Mouse (Mus musculus): Measurements from ENCODE around the gene Ldlrad3.

Ldlrad3 gene

GRCm38 (mm10) chr2:102002974-102003775 is 183.0 kb downstream of the Ldlrad3 start:
- DNase-seq (ENCODE audit: low spot score in 2 of 2): no peak

GRCm38 (mm10) chr2:102002408-102002973 is 183.7 kb downstream of the Ldlrad3 start:
- no peak for DNase-seq (ENCODE audit: low spot score in 2 of 2)

- DNase-seq (ENCODE audit: low spot score in 2 of 2): no peak
Observed at GRCm38 (mm10) chr2:102001661-102002060, 184.5 kb downstream of the Ldlrad3 start.

DNA sequence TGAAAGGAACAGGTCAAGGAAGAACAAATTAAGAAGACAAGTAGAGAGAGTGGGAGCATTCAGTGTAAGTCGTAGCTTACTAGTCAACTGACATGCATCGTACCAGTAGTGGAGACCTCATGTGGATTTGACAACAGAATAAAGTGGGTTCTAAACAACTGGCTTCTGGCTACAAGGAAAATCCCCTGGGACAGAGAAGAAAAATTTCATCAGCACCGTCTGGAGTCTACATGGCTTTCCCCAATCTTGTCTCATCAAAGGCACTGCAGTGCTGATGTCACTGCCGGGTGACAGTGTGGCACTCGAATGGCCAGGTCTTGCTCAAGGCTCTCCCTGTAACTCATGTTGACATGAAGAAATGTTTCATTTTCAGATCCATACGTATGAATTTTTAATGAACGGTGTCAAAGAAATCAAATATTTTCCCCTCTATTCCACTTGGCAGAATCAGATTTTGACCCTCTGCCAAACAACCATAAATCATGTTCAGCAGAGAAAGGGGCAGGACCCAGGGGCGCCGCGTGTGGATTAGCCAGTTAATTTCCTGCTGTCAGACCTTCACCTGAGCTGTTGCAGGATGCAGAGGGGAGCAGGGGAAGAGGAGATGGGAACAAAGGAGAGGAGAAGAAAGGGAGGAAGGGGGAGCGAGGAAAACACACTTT is 187.1 kb downstream of the Ldlrad3 start:
- DNase-seq (ENCODE audit: low spot score in 2 of 2): no peak

GRCm38 (mm10) chr2:101997013-101997412 is 189.2 kb downstream of the Ldlrad3 start:
- no peak for DNase-seq (ENCODE audit: low spot score in 2 of 2)

- DNase-seq (ENCODE audit: low spot score in 2 of 2): peak; percentile 46 to 58
Observed at GRCm38 (mm10) chr2:101992574-101993310, 193.4 kb downstream of the Ldlrad3 start.

DNA sequence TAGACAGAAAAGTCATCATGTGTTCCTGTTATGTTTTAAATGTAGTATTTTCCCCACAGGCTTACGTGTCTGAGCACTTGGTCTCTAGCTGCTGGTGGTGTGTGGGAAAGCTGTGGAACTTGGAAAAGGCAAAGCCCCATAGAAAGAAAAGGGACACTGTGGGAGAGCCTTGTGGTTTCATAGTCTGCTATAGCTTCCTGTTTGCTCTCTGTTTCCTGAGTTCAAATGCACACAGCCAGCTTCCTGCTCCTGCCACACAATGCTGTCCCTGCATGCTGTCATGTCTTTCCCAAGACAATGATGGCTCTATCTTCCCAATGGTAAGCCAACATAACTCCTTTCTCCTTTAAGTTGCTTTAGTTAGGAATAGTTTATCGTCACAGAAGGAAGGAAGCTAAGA is 194.5 kb downstream of the Ldlrad3 start:
- DNase-seq (ENCODE audit: low spot score in 2 of 2): peak; percentile 15 to 19

DNA sequence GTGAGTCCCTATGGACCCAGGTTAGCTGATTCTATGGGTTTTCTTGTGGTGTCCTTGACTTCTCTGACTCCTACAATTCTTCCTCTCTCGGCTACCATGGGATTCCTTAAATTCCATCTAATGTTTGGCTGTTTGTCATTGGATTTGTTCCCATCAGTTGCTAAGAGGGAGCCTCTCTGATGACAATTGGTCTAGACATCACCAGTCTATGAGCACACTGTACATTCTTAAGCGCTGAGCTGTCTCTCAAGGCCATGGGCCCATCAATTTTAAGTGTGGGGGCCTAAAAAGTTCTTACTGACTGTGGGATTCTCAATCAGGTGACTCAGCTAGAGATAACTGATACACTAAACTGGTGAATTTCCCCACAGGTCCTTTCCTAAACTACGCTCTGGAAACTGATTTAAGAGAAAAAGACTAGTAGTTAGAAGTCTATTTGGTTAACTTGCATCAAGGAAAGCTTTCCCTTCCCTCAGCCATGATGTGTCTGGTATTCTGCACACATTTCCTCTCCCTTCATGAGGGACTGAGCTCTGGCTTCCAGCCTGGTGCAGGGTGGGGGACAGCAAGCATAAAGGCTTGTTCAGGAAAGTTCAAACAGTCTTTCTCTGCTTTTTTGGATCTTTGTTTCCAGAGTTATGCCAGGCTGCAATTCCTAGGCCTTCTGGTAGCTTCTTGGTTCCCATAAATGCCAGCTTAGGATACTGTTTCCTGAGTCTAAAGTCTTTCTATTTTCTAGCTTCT is 199.7 kb downstream of the Ldlrad3 start:
- DNase-seq (ENCODE audit: low spot score in 2 of 2): no peak

DNA sequence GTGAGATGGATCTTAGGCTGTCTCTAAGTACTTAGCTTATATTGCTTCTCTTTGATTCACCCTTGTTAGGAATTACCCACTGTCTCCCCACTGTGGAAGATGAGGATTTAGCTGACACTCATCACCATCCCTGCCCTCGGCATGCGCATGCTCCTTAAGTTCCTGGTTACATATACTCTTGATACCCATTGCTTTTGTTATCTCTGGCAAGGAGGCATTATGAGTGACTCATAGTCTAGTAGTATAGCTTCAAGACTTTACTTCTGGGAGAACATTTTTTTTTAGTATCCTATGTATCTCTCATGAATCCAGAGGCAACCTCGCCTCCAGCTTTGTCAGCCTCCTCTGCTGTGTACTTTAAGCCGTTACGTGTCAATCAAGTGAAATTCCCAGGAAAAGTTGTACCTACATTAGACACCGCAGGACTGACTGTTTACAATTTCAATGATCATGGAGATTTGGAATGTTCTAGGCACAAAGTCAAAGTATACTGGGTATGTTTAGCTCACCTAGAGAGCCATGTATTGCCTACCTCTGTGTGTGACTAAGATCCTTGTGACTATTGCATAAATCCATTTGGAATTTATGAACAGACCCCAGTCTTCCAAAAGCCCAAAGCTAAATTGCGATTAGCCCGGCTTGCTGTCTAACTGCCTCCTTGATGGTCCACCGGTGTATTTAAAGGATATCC is 202.2 kb downstream of the Ldlrad3 start:
- DNase-seq (ENCODE audit: low spot score in 2 of 2): no peak

DNA sequence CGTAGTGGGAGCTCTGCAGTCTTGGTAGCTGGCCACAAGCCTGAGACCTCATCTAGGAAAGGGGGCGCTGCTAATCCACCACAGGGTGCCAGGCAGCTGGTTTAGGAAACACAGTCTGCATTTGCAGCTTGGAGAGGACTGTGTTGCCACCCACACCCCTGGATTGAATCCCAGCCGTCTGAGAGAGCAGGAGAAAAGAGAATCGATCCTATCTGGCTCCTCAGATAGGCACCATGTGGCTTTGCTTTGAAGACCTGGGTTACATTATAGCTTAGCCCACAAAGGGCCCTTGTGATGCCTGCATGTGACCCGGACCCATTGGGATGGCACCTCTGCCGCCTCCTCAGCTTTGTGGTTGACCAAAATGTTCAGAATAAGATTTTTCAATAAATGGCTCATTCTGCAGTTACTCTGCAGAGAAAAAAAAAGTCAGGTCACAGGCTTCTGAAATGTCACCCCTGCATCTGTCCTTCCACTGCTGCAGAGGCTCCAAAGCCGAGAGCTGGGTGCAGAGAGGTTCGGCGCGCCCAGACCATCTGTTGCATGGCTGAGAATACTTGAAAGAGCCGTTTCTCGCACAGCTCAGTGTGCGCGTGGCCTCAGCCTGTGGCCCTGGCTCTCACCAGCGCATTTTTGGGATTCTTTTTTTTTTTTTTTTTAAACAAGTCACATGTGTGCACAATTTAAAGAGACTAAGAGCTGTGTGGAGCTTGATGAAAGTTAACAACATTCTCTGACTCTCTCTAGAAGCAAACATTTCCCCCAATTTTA is 202.9 kb downstream of the Ldlrad3 start:
- DNase-seq (ENCODE audit: low spot score in 2 of 2): no peak

GRCm38 (mm10) chr2:101981964-101982498 is 204.2 kb downstream of the Ldlrad3 start:
- no peak for DNase-seq (ENCODE audit: low spot score in 2 of 2)

GRCm38 (mm10) chr2:101981211-101981610 is 205.0 kb downstream of the Ldlrad3 start:
- DNase-seq (ENCODE audit: low spot score in 2 of 2): no peak

DNA sequence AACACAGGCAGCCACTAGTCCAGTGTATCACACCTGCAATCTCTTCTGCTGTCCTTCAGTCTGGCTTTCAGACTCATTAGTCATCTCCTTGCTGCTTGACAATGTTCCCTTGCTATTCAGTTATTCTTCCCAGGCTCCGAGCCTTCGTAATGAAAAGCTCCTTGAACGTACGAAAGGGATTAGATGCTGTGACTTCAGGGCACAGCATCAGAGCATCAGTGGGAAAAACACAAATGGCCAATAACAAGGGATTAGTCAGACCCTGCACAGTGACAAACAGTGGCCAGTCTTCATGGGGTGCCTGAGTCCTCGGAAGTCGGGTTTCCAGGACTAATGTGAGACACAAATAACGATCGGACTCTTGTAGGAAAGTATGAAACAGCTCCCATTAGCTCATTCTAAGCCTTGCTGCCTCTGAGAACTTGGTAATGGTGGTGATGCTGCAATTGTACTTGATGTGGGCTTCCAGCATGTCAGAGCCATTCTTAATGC is 205.7 kb downstream of the Ldlrad3 start:
- DNase-seq (ENCODE audit: low spot score in 2 of 2): no peak

GRCm38 (mm10) chr2:101978534-101979525 is 207.4 kb downstream of the Ldlrad3 start:
- DNase-seq (ENCODE audit: low spot score in 2 of 2): no peak

GRCm38 (mm10) chr2:101976399-101977064 is 209.7 kb downstream of the Ldlrad3 start:
- DNase-seq (ENCODE audit: low spot score in 2 of 2): no peak

GRCm38 (mm10) chr2:101973810-101974209 is 212.4 kb downstream of the Ldlrad3 start:
- DNase-seq (ENCODE audit: low spot score in 2 of 2): no peak

GRCm38 (mm10) chr2:101967601-101968000 is 218.6 kb downstream of the Ldlrad3 start:
- no peak for DNase-seq (ENCODE audit: low spot score in 2 of 2)

DNA sequence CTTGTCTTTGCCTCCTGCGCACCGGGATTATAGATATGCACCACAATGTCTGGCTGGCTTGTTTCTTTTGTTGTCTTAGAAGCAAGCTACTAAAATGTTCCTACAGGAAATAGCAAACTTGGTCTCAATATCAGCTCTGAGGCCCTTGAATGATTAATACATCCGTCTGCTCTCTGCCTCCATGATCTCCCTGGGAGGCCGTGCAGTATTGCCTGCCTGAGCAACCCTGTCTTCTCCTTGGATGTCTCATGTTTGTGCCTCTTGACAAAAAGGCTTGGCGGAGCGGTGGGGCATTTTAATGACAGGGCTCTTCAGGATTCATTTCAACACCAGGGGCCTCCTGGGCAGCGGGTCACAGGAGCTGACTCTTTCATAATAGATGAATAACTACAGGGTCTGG is 219.0 kb downstream of the Ldlrad3 start:
- no peak for DNase-seq (ENCODE audit: low spot score in 2 of 2)
